Mouse (Mus musculus) bone marrow macrophage, adult 2 months (primary cell): ENCODE data around the gene Nit2.

Experiments used
- CTCF ChIP-seq: IDR thresholded peaks from 2 replicates; pipeline ENCODE4 v1.5.1; 2012; ENCODE audit warnings: low read depth, mild to moderate bottlenecking, low read length, moderate library complexity
- POLR2A ChIP-seq: IDR thresholded peaks from 2 replicates; pipeline ENCODE4 v1.6.1; 2012; ENCODE audit warnings: mild to moderate bottlenecking, low read depth, low read length, borderline replicate concordance

DNA sequence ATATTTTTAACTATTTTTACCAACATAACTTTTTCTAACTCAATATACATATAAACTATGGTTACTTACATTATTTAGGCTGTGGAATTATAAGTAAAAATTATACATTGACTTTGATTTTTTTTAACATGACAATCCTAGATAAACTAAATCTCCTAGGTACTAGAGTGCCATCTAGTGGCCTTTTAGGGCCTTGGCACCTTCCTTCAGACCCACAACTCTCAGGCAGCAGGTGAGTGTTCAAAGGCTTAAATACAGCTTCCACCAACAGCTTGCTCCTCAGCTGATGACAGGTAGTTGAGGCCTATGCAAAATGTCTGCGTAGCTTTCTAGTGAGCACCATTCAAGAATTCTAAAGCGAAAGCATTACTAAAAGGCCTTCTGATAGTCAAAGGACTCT lies 10.1 kb upstream of the Nit2 start:
- TF ChIP-seq POLR2A (no peak), CTCF (0 out of 2 replicates have a peak, but pooled peaks have one; percentile 24)
